Mouse (Mus musculus) intestine, embryonic 16.5 days (tissue): ENCODE results near the gene Cdiptos. TPM values are rescaled to one million over a fixed set of nuclear protein-coding genes. Genes with fewer than 3 reads are reported as not detected.
A peak's percentile ranks its signal among the peaks of the same experiment; 100 is the strongest.

ENCODE experiments used
- ATAC-seq: fragments of 200-750 bp; cut with Nextera tagmentation; 2 replicates; pipeline ENCODE4 v1.8.0; 2017; ENCODE audit warnings: moderate TSS enrichment, moderate library complexity
- H3K27ac ChIP-seq: fragments of 300-500 bp; sonication (generic); 2 replicates; pipeline ENCODE4 v1.5.1; 2014; ENCODE audit warnings: mild to moderate bottlenecking, low read length
- H3K27me3 ChIP-seq: fragments of 300-500 bp; sonication (generic); replicated peaks from 2 replicates; pipeline ENCODE4 v1.6.1; 2014; ENCODE audit warnings: low read length, control low read depth, mixed read lengths; ENCODE audit not compliant: control insufficient read depth, insufficient read depth
- H3K36me3 ChIP-seq: fragments of 300-500 bp; sonication (generic); 2 replicates; pipeline ENCODE4 v1.6.1; 2014; ENCODE audit warnings: low read length, control low read depth; ENCODE audit not compliant: control insufficient read depth, insufficient read depth
- H3K4me1 ChIP-seq: fragments of 300-500 bp; sonication (generic); 2 replicates; pipeline ENCODE4 v1.6.1; 2014; ENCODE audit warnings: low read length, control low read depth, mixed read lengths; ENCODE audit not compliant: control insufficient read depth, insufficient read depth
- H3K4me2 ChIP-seq: fragments of 300-500 bp; sonication (generic); 2 replicates; pipeline ENCODE4 v1.6.1; 2014; ENCODE audit warnings: low read depth, low read length, control low read depth
- H3K4me3 ChIP-seq: fragments of 300-500 bp; sonication (generic); 2 replicates; pipeline ENCODE4 v1.5.1; 2014; ENCODE audit warnings: mild to moderate bottlenecking, low read length
- H3K9ac ChIP-seq: fragments of 300-500 bp; sonication (generic); 2 replicates; pipeline ENCODE4 v1.6.1; 2014; ENCODE audit warnings: low read depth, low read length
- H3K9me3 ChIP-seq: fragments of 300-500 bp; sonication (generic); 2 replicates; pipeline ENCODE4 v1.6.1; 2016; ENCODE audit warnings: low read length, control low read depth; ENCODE audit not compliant: control insufficient read depth
- WGBS: fragments of 180-500 bp; shearing (Covaris S2); extraction: QIAGEN DNeasy Blood & Tissue Kit; methylation state at CpG from one replicate; pipeline ENCODE4 v1.1.7; 2014; 5-methylcytosine and 5-hydroxymethylcytosine counted together
- polyA plus RNA-seq: library from polyadenylated mRNA; unstranded; fragments of >200 nt; fragmentation: Nextera tagmentation; extraction: Ambion mirVana; gene quantifications from 2 replicates; pipeline ENCODE4 v1.2.1, GENCODE M21; 2015

The Cdiptos gene
- polyA plus RNA-seq, 1 experiment from 2014 or later, result 1.6 TPM

GRCm38 (mm10) chr7:127020491-127020890 lies 44.6 kb upstream of the Cdiptos start:
- peaks cover 72% of the 10 kb centered on the region for H3K4me1 ChIP-seq
- no peak for ATAC-seq
- WGBS, result 31% methylated on average over 5 of the region's 5 CpGs
- H3K27ac ChIP-seq, result peak overlapping the region; percentile 68
- peak overlapping the region; percentile 83 for H3K4me2 ChIP-seq
- H3K27me3 ChIP-seq, result no peaks in the 10 kb centered on the region
- H3K4me3 ChIP-seq, result peak overlapping the region; percentile 53
- H3K9ac ChIP-seq, result peak overlapping the region; percentile 71
- H3K9me3 ChIP-seq, result no peaks in the 10 kb centered on the region
- H3K36me3 ChIP-seq, result peaks cover 7% of the 10 kb centered on the region

- H3K4me2 ChIP-seq, result peak overlapping the region; percentile 83
- peak overlapping the region; percentile 71 for H3K9ac ChIP-seq
- H3K4me3 ChIP-seq, result peak overlapping the region; percentile 53
- H3K4me1 ChIP-seq, result peaks cover 77% of the 10 kb centered on the region
- H3K36me3 ChIP-seq, result peaks cover 11% of the 10 kb centered on the region
- WGBS, result 66% methylated on average over 3 of the region's 3 CpGs
- peak overlapping the region; percentile 68 for H3K27ac ChIP-seq
- no peaks in the 10 kb centered on the region for H3K9me3 ChIP-seq
- no peaks in the 10 kb centered on the region for H3K27me3 ChIP-seq
- ATAC-seq, result no peak
Measured at GRCm38 (mm10) chr7:127020031-127020430, 44.1 kb upstream of the Cdiptos start.

DNA sequence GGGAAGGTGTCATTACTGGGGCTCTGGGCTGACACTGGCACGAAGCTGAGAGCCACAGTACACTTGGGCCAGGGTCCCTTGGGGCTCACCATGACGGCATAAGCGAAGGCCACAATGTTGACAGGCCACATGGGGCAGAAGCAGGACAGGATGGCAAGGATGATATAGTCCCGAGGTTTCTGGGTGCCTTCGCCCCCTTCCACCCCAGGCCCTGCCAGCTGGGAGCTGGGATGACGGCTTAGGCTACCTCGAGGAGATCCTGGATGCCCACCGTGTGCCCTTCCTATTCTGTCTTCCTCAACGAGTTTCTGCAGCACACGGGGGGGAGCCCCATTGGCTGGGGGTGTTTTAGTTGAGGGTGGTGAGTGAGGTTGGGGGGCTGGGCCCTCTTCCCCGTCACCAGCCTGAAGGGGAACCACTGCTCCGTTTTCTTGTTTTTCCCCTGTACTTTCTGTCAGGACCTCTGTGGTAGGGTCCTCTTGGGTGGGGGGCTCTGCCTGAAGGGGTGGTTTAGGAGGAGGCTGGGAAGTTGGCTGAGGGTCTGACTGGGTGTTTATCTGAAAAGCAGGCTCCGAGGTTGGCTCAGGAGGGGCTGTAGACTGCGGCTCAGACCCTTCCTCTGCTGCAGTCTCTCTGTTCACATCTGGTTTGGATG lies 43.5 kb upstream of the Cdiptos start:
- H3K27ac ChIP-seq, result no peak overlapping the region; the same call in 1 of the 2 replicates
- no peaks in the 10 kb centered on the region for H3K27me3 ChIP-seq
- H3K9me3 ChIP-seq, result no peaks in the 10 kb centered on the region
- peaks cover 13% of the 10 kb centered on the region for H3K36me3 ChIP-seq
- peak overlapping the region; percentile 71 for H3K9ac ChIP-seq
- 80% methylated on average over 14 of the region's 14 CpGs for WGBS
- H3K4me1 ChIP-seq, result peaks cover 80% of the 10 kb centered on the region
- no peak for ATAC-seq
- no peak overlapping the region for H3K4me3 ChIP-seq
- peak overlapping the region; percentile 83 for H3K4me2 ChIP-seq

DNA sequence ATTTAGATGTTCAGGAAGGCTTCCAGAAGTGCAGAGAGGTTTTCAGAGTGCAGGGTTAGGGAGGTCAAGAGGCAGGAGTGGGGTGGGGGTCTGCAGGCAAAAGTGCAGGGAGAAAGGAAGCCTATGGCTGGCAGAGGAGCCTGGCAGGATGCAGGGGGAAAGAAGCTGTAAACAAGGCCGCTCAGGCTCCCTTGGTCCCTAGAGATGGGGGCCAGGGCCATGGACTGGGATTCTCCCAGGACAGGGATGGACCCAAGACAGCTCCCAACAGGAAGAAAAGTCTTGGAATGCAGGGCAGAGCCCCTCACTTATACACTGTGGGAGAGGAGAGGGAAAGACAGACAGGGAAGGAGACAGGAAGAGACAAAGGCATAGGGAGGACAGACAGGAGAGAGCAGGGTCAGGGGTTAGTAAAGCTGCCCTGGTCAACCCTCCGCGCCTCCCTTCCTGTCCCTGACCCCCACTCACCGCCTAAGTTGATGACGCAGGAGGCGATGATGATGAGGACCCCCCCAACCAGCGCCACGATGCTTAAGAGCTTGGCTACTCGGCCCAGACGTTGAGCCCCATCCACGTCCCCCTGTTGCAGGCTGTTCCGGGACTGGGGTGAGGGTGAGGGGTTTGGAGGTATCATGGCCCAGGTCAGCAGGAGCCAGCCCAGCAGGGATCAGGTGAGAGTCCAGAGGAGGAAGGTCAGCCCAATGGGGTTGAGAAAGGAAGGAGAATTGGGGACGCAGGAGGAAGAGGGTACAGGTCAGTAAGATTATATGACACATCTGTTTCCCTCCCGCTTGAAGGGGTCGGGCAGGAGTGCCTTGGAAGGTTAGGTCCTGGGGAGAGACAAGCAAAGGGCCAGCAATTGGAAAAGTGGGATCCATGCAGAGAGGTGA lies 42.8 kb upstream of the Cdiptos start:
- ATAC-seq, result no peak
- no peaks in the 10 kb centered on the region for H3K9me3 ChIP-seq
- H3K27ac ChIP-seq, result peak overlapping the region; percentile 65
- H3K4me3 ChIP-seq, result no peak overlapping the region
- H3K27me3 ChIP-seq, result no peaks in the 10 kb centered on the region
- H3K4me2 ChIP-seq, result 0 out of 2 replicates have a peak overlapping the region, but pooled peaks have one; percentile 83
- peaks cover 72% of the 10 kb centered on the region for H3K4me1 ChIP-seq
- 66% methylated on average over 15 of the region's 15 CpGs for WGBS
- H3K36me3 ChIP-seq, result peaks cover 13% of the 10 kb centered on the region
- peak overlapping the region; percentile 9; the same call in 1 of the 2 replicates for H3K9ac ChIP-seq

- Histone ChIP-seq H3K4me1 (peaks cover 65% of the 10 kb centered on the region), H3K9ac (0 out of 2 replicates have a peak overlapping the region, but pooled peaks have one; percentile 42)
- 38% methylated on average over 6 of the region's 6 CpGs for WGBS
Measured at GRCm38 (mm10) chr7:127017950-127018345, 42.0 kb upstream of the Cdiptos start.

GRCm38 (mm10) chr7:127016971-127017949 lies 41.4 kb upstream of the Cdiptos start, which contains the start of gene Pagr1a:
Gene Pagr1a, minus strand, starts transcription at chr7:127017352.
- Histone ChIP-seq H3K27me3 (no peaks in the 10 kb centered on the region), H3K4me1 (peaks cover 58% of the 10 kb centered on the region), H3K27ac (peak within 1 kb of the TSS; percentile 92), H3K4me3 (peak within 1 kb of the TSS; percentile 66), H3K9ac (peak within 1 kb of the TSS; percentile 83), H3K36me3 (peaks cover 8% of the 10 kb centered on the region; the same call in 1 of the 2 replicates), H3K4me2 (peak within 1 kb of the TSS; percentile 55), H3K9me3 (no peaks in the 10 kb centered on the region)
- WGBS, result 2% methylated on average over 39 of the region's 39 CpGs
- peak; percentile 82 for ATAC-seq

More at GRCm38 (mm10) chr7:127017950-127018345, 42.0 kb upstream of the Cdiptos start:
- Histone ChIP-seq H3K36me3 (peaks cover 8% of the 10 kb centered on the region; the same call in 1 of the 2 replicates), H3K27me3 (no peaks in the 10 kb centered on the region), H3K27ac (peak overlapping the region; percentile 65), H3K9me3 (no peaks in the 10 kb centered on the region), H3K4me3 (no peak overlapping the region), H3K4me2 (no peak overlapping the region)
- ATAC-seq, result no peak

- Histone ChIP-seq H3K27me3 (no peaks in the 10 kb centered on the region), H3K27ac (peak overlapping the region; percentile 92), H3K4me3 (peak overlapping the region; percentile 66), H3K9ac (peak overlapping the region; percentile 83), H3K36me3 (peaks cover 8% of the 10 kb centered on the region; the same call in 1 of the 2 replicates), H3K9me3 (no peaks in the 10 kb centered on the region), H3K4me2 (peak overlapping the region; percentile 55), H3K4me1 (peaks cover 54% of the 10 kb centered on the region)
- under 1% methylated on average over 22 of the region's 22 CpGs for WGBS
- peak; percentile 57 for ATAC-seq
Measured at GRCm38 (mm10) chr7:127016486-127016938, 40.6 kb upstream of the Cdiptos start.

DNA sequence TGATC lies 40.4 kb upstream of the Cdiptos start, which contains the start of gene Pagr1b:
Gene Pagr1b, minus strand, starts transcription at position 4 of the 5 bp plus-strand sequence.
- Histone ChIP-seq H3K4me1 (peaks cover 53% of the 10 kb centered on the region), H3K4me3 (peak within 1 kb of the TSS; percentile 66), H3K9me3 (no peaks in the 10 kb centered on the region), H3K36me3 (peaks cover 8% of the 10 kb centered on the region; the same call in 1 of the 2 replicates), H3K9ac (peak within 1 kb of the TSS; percentile 83), H3K27ac (peak within 1 kb of the TSS; percentile 92), H3K27me3 (no peaks in the 10 kb centered on the region), H3K4me2 (peak within 1 kb of the TSS; percentile 55)
- ATAC-seq, result no peak
